Mouse (Mus musculus) lung, postnatal 10 days (tissue): ENCODE data around the gene Nr6a1.

Source experiments
- DNase-seq: peaks from one replicate; pipeline ENCODE4 v3.0.0; 2021

Nr6a1 gene

DNA sequence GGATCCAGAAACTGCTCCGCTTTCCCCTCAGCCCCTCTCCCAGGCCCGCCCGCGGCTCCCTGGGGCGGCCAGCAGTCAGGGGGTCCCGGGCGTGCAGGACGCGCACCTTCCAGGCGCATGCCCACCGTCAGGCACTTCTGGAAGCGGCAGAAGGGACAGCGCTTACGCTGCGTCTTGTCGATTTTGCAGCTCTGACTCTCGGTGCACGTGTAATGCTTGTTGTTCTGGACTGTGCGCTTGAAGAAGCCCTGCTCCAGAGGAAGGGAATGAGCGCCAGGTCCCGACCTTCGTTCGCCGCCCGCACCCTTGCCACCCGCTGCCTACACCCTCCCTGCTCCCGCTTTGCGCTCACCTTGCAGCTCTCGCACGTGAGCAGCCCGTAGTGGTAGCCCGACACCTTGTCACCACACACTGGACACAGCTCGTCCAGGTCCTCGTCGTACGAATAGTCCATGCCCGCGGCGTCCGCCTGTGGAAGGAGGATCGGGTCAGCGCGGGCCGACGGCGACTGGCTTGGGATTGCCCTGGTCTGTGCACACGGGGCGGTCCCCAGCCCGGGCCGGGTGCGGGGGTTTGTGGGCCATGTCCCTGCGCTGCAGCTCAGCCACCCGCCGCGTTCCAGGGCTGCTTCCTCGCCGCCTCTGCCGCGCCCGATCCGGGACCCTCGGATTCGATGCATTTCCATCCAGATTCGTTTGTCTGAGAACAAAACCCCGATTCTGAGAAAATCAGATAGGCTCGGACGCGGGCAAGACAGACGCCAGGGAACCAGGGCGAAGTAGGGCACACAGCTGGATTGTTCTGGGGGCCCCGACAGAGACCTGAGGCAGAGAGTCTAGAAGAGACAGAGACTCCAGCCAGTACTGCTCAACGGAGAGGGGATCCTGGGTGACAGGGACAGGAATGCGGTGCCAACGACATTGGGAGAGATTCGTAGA is 216.9 kb downstream of the Nr6a1 start:
- no peak for DNase-seq

GRCm38 (mm10) chr2:38708907-38709688 is 218.4 kb downstream of the Nr6a1 start:
- peak; percentile 44 for DNase-seq

DNA sequence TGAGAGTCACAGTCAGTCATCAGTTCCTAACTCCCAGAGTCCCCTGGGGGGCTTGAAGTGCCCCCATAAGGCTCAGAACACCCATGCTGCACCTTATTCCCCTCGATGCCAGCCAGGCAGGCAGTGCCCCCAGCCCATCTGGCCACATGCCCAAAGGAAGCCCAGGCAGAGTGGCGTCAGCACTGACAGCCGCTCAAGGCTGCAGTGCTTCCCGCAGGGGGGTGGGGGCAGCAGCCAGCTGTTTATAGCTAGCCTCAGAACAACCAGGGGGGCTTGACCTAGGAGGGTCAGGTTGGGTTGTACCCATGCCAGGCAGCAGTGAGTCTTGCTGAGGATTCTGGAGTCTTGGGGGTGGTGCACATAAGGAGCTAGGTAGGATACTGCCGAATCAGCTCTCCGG is 220.8 kb downstream of the Nr6a1 start:
- DNase-seq, result peak; percentile 48

DNA sequence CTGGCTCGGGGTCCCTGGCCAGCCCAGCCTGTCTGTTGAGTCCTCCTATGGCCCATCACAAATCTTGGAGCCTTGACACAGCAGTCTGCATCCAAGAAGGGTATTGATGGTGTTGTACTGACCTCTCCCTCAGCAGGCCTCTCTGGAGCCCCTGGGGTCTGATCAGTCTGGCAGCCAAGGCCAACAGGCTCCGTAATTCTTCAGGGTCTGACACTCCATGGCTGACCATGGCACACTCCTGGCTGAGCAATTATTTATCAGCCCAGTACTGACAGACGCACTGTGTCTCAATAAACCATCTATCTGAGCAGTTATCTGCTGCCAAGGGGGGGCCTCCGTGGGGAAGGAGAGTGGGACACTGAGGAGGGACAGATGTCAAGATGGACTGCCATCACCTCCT is 222.5 kb downstream of the Nr6a1 start:
- DNase-seq, result no peak

GRCm38 (mm10) chr2:38704336-38704735 is 223.2 kb downstream of the Nr6a1 start:
- DNase-seq, result no peak

DNA sequence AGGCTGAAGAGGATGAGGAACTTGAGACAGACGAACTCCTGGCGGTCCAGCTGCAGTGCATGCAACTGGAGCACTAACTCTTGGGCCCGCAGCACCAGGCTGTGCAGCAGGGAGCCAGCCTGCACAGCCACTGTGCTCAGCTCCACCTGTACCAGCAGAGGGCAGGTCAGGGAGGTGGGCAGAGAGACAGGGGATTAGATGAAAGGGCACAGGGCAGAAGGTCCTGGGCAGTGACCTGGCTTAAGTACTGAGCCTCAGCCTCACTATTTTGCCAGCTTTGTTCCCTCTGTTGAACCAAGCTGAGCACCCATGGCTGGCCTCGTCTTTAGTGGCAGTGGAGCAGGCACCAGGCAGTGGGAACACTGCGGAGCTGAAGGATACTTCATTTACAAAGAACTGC is 227.3 kb downstream of the Nr6a1 start:
- DNase-seq, result no peak

GRCm38 (mm10) chr2:38698623-38699022 is 228.9 kb downstream of the Nr6a1 start:
- no peak for DNase-seq

GRCm38 (mm10) chr2:38697128-38698120 is 230.1 kb downstream of the Nr6a1 start:
- no peak for DNase-seq

- DNase-seq, result no peak
Measured at GRCm38 (mm10) chr2:38695770-38696169, 231.7 kb downstream of the Nr6a1 start.

DNA sequence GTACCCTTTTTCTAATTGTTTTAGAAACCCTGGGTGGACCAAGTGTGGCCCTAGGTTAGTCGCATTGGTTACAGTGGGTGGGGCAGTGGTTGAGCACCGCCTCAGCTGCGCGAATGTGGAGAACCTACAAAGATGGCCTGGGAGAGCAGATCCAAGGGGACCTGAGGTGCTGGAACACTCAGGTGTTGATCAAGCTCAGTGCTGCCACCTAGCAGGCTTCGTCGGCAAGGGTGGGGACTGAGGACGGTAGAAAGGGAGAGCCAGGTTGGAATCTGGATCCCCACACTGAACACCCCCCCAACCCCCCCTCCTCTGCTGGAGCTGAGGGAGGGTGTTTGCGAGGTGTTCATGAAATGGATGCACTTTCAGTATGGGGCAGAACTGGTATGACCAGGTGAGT is 235.9 kb downstream of the Nr6a1 start:
- DNase-seq, result peak; percentile 41

GRCm38 (mm10) chr2:38689881-38690280 is 237.6 kb downstream of the Nr6a1 start:
- no peak for DNase-seq

DNA sequence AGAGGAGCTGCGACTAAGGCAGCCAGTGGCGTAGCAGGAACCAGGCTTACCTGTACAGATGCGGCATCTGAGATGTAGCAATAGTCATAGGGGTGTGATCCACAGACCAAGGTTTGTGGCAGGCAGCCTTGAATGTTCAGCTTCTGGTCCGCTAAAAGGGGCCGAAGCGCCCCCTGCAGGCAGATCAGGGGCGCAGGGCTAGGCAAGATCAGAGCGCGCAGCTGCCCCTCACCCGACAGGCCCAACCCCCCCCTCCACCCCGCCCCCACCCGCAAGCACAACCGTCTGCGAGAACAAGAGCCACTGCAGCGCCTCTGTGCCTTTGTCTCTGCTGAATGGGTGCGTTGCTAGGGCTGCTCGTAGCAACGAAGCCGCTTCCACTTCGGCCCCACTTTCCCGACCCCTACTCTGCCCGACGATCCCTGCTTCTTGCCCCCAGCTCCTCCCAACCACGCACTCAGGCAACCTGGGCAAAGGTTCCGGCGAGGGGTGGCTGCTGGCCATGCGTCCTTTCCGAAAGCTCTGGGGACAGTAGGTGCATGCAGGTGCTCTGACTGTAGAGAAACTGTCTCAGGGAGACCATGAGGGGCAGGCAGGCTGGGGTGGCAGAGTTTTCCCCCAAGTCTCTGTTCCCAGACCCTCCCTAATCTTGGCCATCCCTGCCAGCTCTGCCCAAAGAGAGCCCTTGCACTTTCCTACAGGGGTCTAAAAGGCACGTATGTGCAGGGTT is 238.5 kb downstream of the Nr6a1 start:
- DNase-seq, result peak; percentile 38

- no peak for DNase-seq
Measured at GRCm38 (mm10) chr2:38685746-38686145, 241.7 kb downstream of the Nr6a1 start.

GRCm38 (mm10) chr2:38683083-38683482 is 244.4 kb downstream of the Nr6a1 start:
- no peak for DNase-seq

DNA sequence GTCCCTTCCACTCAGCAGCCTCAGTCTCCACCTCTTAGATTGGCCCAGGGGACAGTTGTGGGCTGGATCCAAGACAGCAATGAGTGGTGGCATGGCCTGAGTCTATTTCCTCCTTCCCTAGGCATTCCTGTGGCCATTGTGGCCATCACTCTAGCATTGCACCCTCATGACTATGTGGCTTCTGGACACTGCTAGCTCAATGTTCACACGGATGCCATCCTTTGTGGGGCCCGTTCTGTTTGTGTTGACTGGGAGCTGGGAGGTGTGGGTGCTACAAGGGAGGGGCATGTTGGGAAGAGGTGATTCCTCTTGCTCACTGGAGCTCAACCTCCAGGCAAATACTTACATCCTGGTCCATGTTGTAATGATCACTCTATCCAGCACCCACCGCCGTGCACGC is 245.3 kb downstream of the Nr6a1 start:
- DNase-seq, result no peak

GRCm38 (mm10) chr2:38678947-38679346 is 248.5 kb downstream of the Nr6a1 start:
- no peak for DNase-seq

- DNase-seq, result peak; percentile 11
Measured at GRCm38 (mm10) chr2:38675366-38675969, 252.0 kb downstream of the Nr6a1 start.
